Mouse (Mus musculus) MEL (cell line): ENCODE data around the gene Mettl23. TPM values are rescaled to one million over a fixed set of nuclear protein-coding genes. Genes with fewer than 3 reads are reported as not detected.

Source experiments
- DNase-seq: peaks from one replicate; pipeline ENCODE4 v3.0.0; 2011; ENCODE audit warnings: low read depth, low spot score
- H3K27ac ChIP-seq: 2 replicates; pipeline ENCODE4 v1.5.1; 2012; ENCODE audit warnings: low read depth, mild to moderate bottlenecking, control low read depth, low read length, moderate library complexity; ENCODE audit not compliant: control insufficient read depth
- H3K27me3 ChIP-seq, 2 experiments: fragments of 150-350 bp in 1 of 2; sonication (generic) in 1 of 2; 2 replicates each; pipeline ENCODE4 v1.6.1; 2012; ENCODE audit warnings: low read length in 2 of 2, mild to moderate bottlenecking in 2 of 2, improper control_type of control experiment in 1 of 2, moderate library complexity in 1 of 2; ENCODE audit not compliant: insufficient read depth in 2 of 2, control insufficient read depth in 1 of 2
- H3K36me3 ChIP-seq, 2 experiments: 2 replicates each; pipeline ENCODE4 v1.6.1; 2012 to 2014; ENCODE audit warnings: low read length in 2 of 2, improper control_type of control experiment in 1 of 2, inconsistent platforms in 1 of 2, mild to moderate bottlenecking in 1 of 2; ENCODE audit not compliant: insufficient read depth in 2 of 2, control insufficient read depth in 1 of 2
- H3K4me1 ChIP-seq, 2 experiments: fragments of 150-350 bp in 1 of 2; sonication (generic) in 1 of 2; 2 replicates each; pipeline ENCODE4 v1.6.1; 2012; ENCODE audit warnings: low read length in 2 of 2, improper control_type of control experiment in 1 of 2, mild to moderate bottlenecking in 1 of 2; ENCODE audit not compliant: insufficient read depth in 2 of 2, control insufficient read depth in 1 of 2
- H3K4me3 ChIP-seq, 2 experiments: fragments of 150-350 bp in 1 of 2; sonication (generic) in 1 of 2; 2 replicates each; pipeline ENCODE4 v1.5.1; 2012; ENCODE audit warnings: low read depth in 2 of 2, low read length in 2 of 2, mild to moderate bottlenecking in 2 of 2, moderate library complexity in 2 of 2, control low read depth in 1 of 2, improper control_type of control experiment in 1 of 2; ENCODE audit not compliant: control insufficient read depth in 1 of 2, insufficient read depth in 1 of 2
- H3K79me2 ChIP-seq: 2 replicates; pipeline ENCODE4 v1.6.1; 2012; ENCODE audit warnings: mild to moderate bottlenecking, low read length, moderate library complexity; ENCODE audit not compliant: control insufficient read depth, poor library complexity, insufficient read depth
- H3K9ac ChIP-seq: 2 replicates; pipeline ENCODE4 v1.6.1; 2012; ENCODE audit warnings: low read depth, mild to moderate bottlenecking, control low read depth, low read length, moderate library complexity; ENCODE audit not compliant: control insufficient read depth, poor library complexity, severe bottlenecking
- H3K9me3 ChIP-seq: fragments of 150-350 bp; sonication (generic); replicated peaks from 2 replicates; pipeline ENCODE4 v1.6.1; 2012; ENCODE audit warnings: mild to moderate bottlenecking, low read length, improper control_type of control experiment, moderate library complexity; ENCODE audit not compliant: insufficient read depth
- CHD2 ChIP-seq: IDR thresholded peaks from 2 replicates; pipeline ENCODE4 v1.6.1; 2011; ENCODE audit warnings: low read length, improper control_type of control experiment
- E2F4 ChIP-seq: IDR thresholded peaks from 2 replicates; pipeline ENCODE4 v1.6.1; 2011; ENCODE audit warnings: low read depth, low read length, improper control_type of control experiment, borderline replicate concordance
- ELF1 ChIP-seq: IDR thresholded peaks from 2 replicates; pipeline ENCODE4 v1.6.1; 2014; ENCODE audit warnings: low read depth, mild to moderate bottlenecking, inconsistent platforms, low read length, improper control_type of control experiment, moderate library complexity
- ETS1 ChIP-seq: IDR thresholded peaks from 2 replicates; pipeline ENCODE4 v1.6.1; 2012; ENCODE audit warnings: low read depth, mild to moderate bottlenecking, inconsistent platforms, low read length, improper control_type of control experiment, moderate library complexity
- KAT2A ChIP-seq: conservative IDR thresholded peaks from 2 replicates; pipeline ENCODE4 v1.6.1; 2012; ENCODE audit warnings: low read depth, low read length, improper control_type of control experiment, inconsistent platforms
- MAX ChIP-seq: IDR thresholded peaks from 2 replicates; pipeline ENCODE4 v1.6.1; 2011; ENCODE audit warnings: low read length, improper control_type of control experiment
- MAZ ChIP-seq: IDR thresholded peaks from 2 replicates; pipeline ENCODE4 v1.6.1; 2012; ENCODE audit warnings: low read depth, mild to moderate bottlenecking, inconsistent platforms, low read length, improper control_type of control experiment
- MYB ChIP-seq: IDR thresholded peaks from 2 replicates; pipeline ENCODE4 v1.6.1; 2011; ENCODE audit warnings: mild to moderate bottlenecking, low read depth, low read length, improper control_type of control experiment
- POLR2A ChIP-seq, 2 experiments: IDR thresholded peaks; 2 replicates each; pipeline ENCODE4 v1.6.1; 2011 to 2012; ENCODE audit warnings: low read length in 2 of 2, mild to moderate bottlenecking in 2 of 2, control low read depth in 1 of 2, improper control_type of control experiment in 1 of 2, low read depth in 1 of 2, moderate library complexity in 1 of 2; ENCODE audit not compliant: control insufficient read depth in 1 of 2, insufficient read depth in 1 of 2, poor library complexity in 1 of 2
- POLR2AphosphoS2 ChIP-seq: IDR thresholded peaks from 2 replicates; pipeline ENCODE4 v1.6.1; 2011; ENCODE audit warnings: low read length, improper control_type of control experiment
- RAD21 ChIP-seq: IDR thresholded peaks from 2 replicates; pipeline ENCODE4 v1.6.1; 2011; ENCODE audit warnings: mild to moderate bottlenecking, low read depth, low read length, improper control_type of control experiment
- RCOR1 ChIP-seq: IDR thresholded peaks from 2 replicates; pipeline ENCODE4 v1.6.1; 2012; ENCODE audit warnings: low read depth, mild to moderate bottlenecking, inconsistent platforms, low read length, improper control_type of control experiment
- SIN3A ChIP-seq: IDR thresholded peaks from 2 replicates; pipeline ENCODE4 v1.6.1; 2012; ENCODE audit warnings: low read length, improper control_type of control experiment, inconsistent platforms
- SMC3 ChIP-seq: IDR thresholded peaks from 2 replicates; pipeline ENCODE4 v1.6.1; 2011; ENCODE audit warnings: low read depth, low read length, improper control_type of control experiment
- UBTF ChIP-seq: IDR thresholded peaks from 2 replicates; pipeline ENCODE4 v1.6.1; 2012; ENCODE audit warnings: low read depth, mild to moderate bottlenecking, inconsistent platforms, low read length, improper control_type of control experiment, moderate library complexity, borderline replicate concordance; ENCODE audit not compliant: insufficient read depth
- USF1 ChIP-seq: IDR thresholded peaks from 2 replicates; pipeline ENCODE4 v1.6.1; 2014; ENCODE audit warnings: low read depth, mild to moderate bottlenecking, inconsistent platforms, low read length, improper control_type of control experiment, moderate library complexity
- USF2 ChIP-seq, 2 experiments: IDR thresholded peaks; 2 replicates each; pipeline ENCODE4 v1.6.1; 2011 to 2012; ENCODE audit warnings: improper control_type of control experiment in 2 of 2, low read length in 2 of 2, borderline replicate concordance in 1 of 2, inconsistent platforms in 1 of 2, low read depth in 1 of 2, mild to moderate bottlenecking in 1 of 2; ENCODE audit not compliant: insufficient read depth in 1 of 2
- ZC3H11A ChIP-seq: IDR thresholded peaks from 2 replicates; pipeline ENCODE4 v1.6.1; 2012; ENCODE audit warnings: low read depth, mild to moderate bottlenecking, inconsistent platforms, low read length, improper control_type of control experiment
- ZKSCAN1 ChIP-seq: IDR thresholded peaks from 2 replicates; pipeline ENCODE4 v1.6.1; 2012; ENCODE audit warnings: low read depth, mild to moderate bottlenecking, inconsistent platforms, low read length, improper control_type of control experiment, moderate library complexity
- ZNF384 ChIP-seq: IDR thresholded peaks from 2 replicates; pipeline ENCODE4 v1.6.1; 2012; ENCODE audit warnings: low read depth, mild to moderate bottlenecking, inconsistent platforms, low read length, improper control_type of control experiment
- polyA plus RNA-seq, 2 experiments: library from polyadenylated mRNA; stranded (reverse) in 1 of 2; unstranded in 1 of 2; fragments of >175 nt in 1 of 2; fragments of >200 nt in 1 of 2; gene quantifications; 2 replicates each; pipeline versions ENCODE4 v1.2.1 to v1.2.4; 2012; ENCODE audit warnings: low replicate concordance in 2 of 2, low read depth in 1 of 2; ENCODE audit not compliant: insufficient read length in 2 of 2, insufficient read depth in 1 of 2, missing spikeins in 1 of 2
- total RNA-seq: library from RNA; depleted of rRNA; stranded (reverse); fragments of 300-350 nt; gene quantifications from 2 replicates; pipeline ENCODE4 v1.2.3, GENCODE M21; 2012

Mettl23 gene
- total and polyA plus RNA-seq, 3 experiments: 58.5 to 69.9 TPM; not detected in 1

- Histone ChIP-seq H3K4me3 (no peak overlapping the region), H3K27me3 (no peaks in the 10 kb centered on the region), H3K27ac (no peak overlapping the region)
- no peak for DNase-seq
- TF ChIP-seq USF2 (IDR thresholded peaks at IDR 0.05; ENCODE audit: borderline replicate concordance in 1 of 2, insufficient read depth in 1 of 2, low read depth in 1 of 2, low read length in 2 of 2) (no peak), UBTF (no peak), POLR2AphosphoS2 (no peak), ZKSCAN1 (no peak)
- TF ChIP-seq, all 39 proteins: peak for 0
- Histone ChIP-seq H3K4me1 (no peaks in the 10 kb centered on the region), H3K36me3 (no peaks in the 10 kb centered on the region), H3K79me2 (no peaks in the 10 kb centered on the region), H3K9ac (no peak overlapping the region), H3K9me3 (no peaks in the 10 kb centered on the region)
Observed at GRCm38 (mm10) chr11:116878454-116878853, 35.4 kb downstream of the Mettl23 start.

- no peaks in the 10 kb centered on the region for H3K79me2 ChIP-seq
Observed at GRCm38 (mm10) chr11:116880839-116881238, 37.8 kb downstream of the Mettl23 start.

GRCm38 (mm10) chr11:116881440-116881839 lies 38.4 kb downstream of the Mettl23 start:
- no peaks in the 10 kb centered on the region for H3K36me3 ChIP-seq
- H3K79me2 ChIP-seq: no peaks in the 10 kb centered on the region
- H3K9ac ChIP-seq: no peak overlapping the region
- no peaks in the 10 kb centered on the region for H3K27me3 ChIP-seq
- no peak overlapping the region for H3K4me3 ChIP-seq
- TF ChIP-seq SMC3 (no peak), SIN3A (no peak), USF2 (IDR thresholded peaks at IDR 0.05; ENCODE audit: borderline replicate concordance in 1 of 2, insufficient read depth in 1 of 2, low read depth in 1 of 2, low read length in 2 of 2) (no peak), ELF1 (no peak), CHD2 (no peak), RCOR1 (no peak), KAT2A (no peak), MYB (no peak), POLR2A (IDR thresholded peaks at IDR 0.05; ENCODE audit: control insufficient read depth in 1 of 2, insufficient read depth in 1 of 2, low read depth in 1 of 2, low read length in 2 of 2, poor library complexity in 1 of 2) (no peak), ZNF384 (no peak), ETS1 (no peak), USF1 (no peak), RAD21 (no peak), MAX (no peak), ZC3H11A (no peak), E2F4 (no peak)
- TF ChIP-seq, all 39 proteins: peak for 0
- DNase-seq: no peak
- H3K9me3 ChIP-seq: no peaks in the 10 kb centered on the region
- H3K27ac ChIP-seq: no peak overlapping the region
- H3K4me1 ChIP-seq: no peaks in the 10 kb centered on the region

More at GRCm38 (mm10) chr11:116880839-116881238, 37.8 kb downstream of the Mettl23 start:
- Histone ChIP-seq H3K27ac (no peak overlapping the region), H3K4me1 (no peaks in the 10 kb centered on the region), H3K9me3 (no peaks in the 10 kb centered on the region), H3K27me3 (no peaks in the 10 kb centered on the region), H3K36me3 (no peaks in the 10 kb centered on the region), H3K4me3 (no peak overlapping the region), H3K9ac (no peak overlapping the region)
- DNase-seq: no peak
- no peak for TF ChIP-seq USF1
- no peak for TF ChIP-seq ZNF384
- no peak for TF ChIP-seq POLR2AphosphoS2
- no peak for TF ChIP-seq MAZ
